Mouse (Mus musculus) CD4-positive helper T cell, adult 2 months (primary cell): ENCODE measurements around the gene Amy2a4.
"Not testable (repeated sequence)": the region's sequence is repeated elsewhere in the genome, so short reads cannot be mapped to it uniquely, and the experiment has no call there.

Experiments used
- DNase-seq: peaks from one replicate; pipeline ENCODE4 v3.0.0-alpha.2; 2012; ENCODE audit warnings: low read depth, missing footprints, low spot score

The Amy2a4 gene

GRCm38 (mm10) chr3:113291349-113291748 lies at the start of gene Amy2a4:
Amy2a4 (minus strand) TSS chr3:113291449.
- DNase-seq, result not testable (repeated sequence)

- DNase-seq, result not testable (repeated sequence)
Observed at GRCm38 (mm10) chr3:113323952-113324351, 32.7 kb upstream of the Amy2a4 start, which contains the start of gene Amy2a3. Amy2a3 (minus strand) TSS chr3:113324052.

GRCm38 (mm10) chr3:113312937-113313336 lies 21.7 kb upstream of the Amy2a4 start:
- not testable (repeated sequence) for DNase-seq

GRCm38 (mm10) chr3:113280285-113280684 lies 11.0 kb downstream of the Amy2a4 start:
- not testable (repeated sequence) for DNase-seq

- DNase-seq, result not testable (repeated sequence)
Observed at GRCm38 (mm10) chr3:113279586-113279985, 11.7 kb downstream of the Amy2a4 start.

- DNase-seq, result not testable (repeated sequence)
Observed at GRCm38 (mm10) chr3:113258737-113259136, 32.5 kb downstream of the Amy2a4 start, which contains the start of gene Amy2a5. Amy2a5 (minus strand) TSS chr3:113258837.
